Mouse (Mus musculus) B cell, adult 62 days (primary cell): ENCODE results near the gene Gbe1. TPM values are rescaled to one million over a fixed set of nuclear protein-coding genes. Genes with fewer than 3 reads are reported as not detected.

Experiments
- total RNA-seq: library from RNA; stranded (reverse); gene quantifications from 4 replicates; pipeline ENCODE4 v1.2.4, GENCODE M21; 2023

Gene Gbe1
- 13.9 to 14.4 TPM (median 14.3 TPM) in 4 replicates for total RNA-seq

GRCm38 (mm10) chr16:70313886-70314577, at the start of gene Gbe1:
TSS of gene Gbe1 (plus strand) at chr16:70313949.

